Mouse (Mus musculus) T-helper 17 cell (primary cell): ENCODE measurements around the gene Gpr37.

Experiments
- in situ Hi-C, 2 experiments: fragments of 300-600 bp; cut with MboI, MseI; formaldehyde crosslinking; loops; 1 replicate in 1 of 2; 2 replicates in 1 of 2; pipeline ENCODE4 v1.15.1; 2025; ENCODE audit warnings: high pct_unique_total_duplicates in 2 of 2

The Gpr37 gene

GRCm38 (mm10) chr6:25690629-25691028 lies at the start of gene Gpr37:
Gene Gpr37 (minus strand): TSS chr6:25690729.
- in situ Hi-C loops, result no loop called here

DNA sequence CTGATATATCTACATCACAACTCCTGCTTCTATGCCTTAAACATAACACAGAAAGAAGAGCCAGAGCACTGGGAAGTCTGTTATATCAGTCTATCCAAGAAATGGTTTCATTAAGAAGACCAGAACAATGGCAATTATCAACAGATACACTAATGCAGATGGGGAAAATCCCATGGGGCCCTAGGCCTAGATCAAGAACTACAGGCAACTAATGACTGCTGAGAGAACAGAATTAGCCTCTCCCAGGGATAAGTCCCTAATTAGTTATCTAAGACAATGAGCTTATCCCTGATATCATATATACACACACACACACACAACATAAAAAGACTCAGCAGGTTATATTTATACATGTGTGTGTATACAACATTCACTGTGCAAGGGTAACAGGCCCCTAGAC lies 46.0 kb upstream of the Gpr37 start:
- in situ Hi-C loops, result no loop called here

DNA sequence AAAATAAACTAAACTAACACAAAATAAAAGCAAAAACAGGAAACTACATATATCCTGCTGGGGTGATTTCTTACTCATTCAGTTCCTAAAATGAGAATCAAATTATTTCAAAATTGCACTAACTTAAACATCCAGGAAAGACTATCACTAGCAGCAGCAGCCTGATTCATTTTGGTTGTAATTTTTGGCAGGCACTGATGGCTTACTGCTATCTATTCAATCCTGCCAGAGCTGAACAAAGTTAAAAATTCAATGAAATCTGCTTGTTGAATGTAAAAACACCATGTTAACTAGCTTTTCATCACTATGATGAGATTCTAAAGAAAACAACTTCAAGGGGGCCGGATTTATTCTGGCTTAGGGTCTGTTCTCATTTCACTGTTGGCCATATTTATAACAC lies 36.0 kb upstream of the Gpr37 start:
- in situ Hi-C loops, result no loop called here

- in situ Hi-C loops, result no loop called here
Observed at GRCm38 (mm10) chr6:25710601-25711000, 20.1 kb upstream of the Gpr37 start.

GRCm38 (mm10) chr6:25709250-25709895 lies 18.8 kb upstream of the Gpr37 start:
- in situ Hi-C loops, result no loop called here

- in situ Hi-C loops, result no loop called here
Observed at GRCm38 (mm10) chr6:25699956-25700355, 9.4 kb upstream of the Gpr37 start.

GRCm38 (mm10) chr6:25690284-25690605 lies 284 bp downstream of the Gpr37 start:
- in situ Hi-C loops, result no loop called here

DNA sequence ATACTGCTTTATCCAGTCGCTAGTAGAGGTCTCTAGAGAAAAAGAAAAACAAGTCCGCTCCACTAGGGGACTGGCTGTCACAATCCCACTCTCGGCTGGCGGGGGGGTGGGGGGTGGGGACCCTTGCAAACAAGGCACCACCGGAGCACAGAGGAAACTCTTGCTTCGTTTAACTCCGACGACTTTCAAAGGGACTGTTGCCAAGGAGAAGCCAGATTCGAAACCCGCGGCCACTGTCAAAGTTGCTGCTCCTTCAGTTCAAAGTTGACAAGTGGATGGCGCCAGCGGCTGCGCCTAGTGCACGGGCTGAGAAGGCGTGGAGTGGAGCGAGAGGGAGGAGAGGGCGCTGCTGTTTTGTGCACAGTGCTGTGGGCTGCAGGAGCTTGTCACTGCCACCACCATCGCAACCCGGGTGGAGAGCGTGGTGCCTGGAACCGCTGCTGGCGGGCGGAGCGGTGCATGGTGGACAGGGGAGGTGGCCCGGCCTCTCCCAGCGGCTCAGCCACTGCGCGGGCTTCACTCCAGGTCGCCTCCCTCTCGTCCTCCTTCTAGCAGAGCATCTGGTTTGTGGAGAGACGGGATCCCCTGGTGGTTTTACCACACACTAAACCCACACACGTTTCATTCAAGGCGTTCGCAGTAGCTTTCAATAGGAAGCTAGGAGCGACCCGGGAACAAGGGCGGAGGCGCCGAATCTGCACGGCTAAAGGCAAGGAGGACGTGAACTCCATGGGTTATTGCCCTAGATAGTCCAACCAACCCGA lies 827 bp downstream of the Gpr37 start:
- in situ Hi-C loops, result no loop called here

- in situ Hi-C loops, result no loop called here
Observed at GRCm38 (mm10) chr6:25688927-25689519, 1.5 kb downstream of the Gpr37 start.

- in situ Hi-C loops, result no loop called here
Observed at GRCm38 (mm10) chr6:25686760-25687200, 3.7 kb downstream of the Gpr37 start.

DNA sequence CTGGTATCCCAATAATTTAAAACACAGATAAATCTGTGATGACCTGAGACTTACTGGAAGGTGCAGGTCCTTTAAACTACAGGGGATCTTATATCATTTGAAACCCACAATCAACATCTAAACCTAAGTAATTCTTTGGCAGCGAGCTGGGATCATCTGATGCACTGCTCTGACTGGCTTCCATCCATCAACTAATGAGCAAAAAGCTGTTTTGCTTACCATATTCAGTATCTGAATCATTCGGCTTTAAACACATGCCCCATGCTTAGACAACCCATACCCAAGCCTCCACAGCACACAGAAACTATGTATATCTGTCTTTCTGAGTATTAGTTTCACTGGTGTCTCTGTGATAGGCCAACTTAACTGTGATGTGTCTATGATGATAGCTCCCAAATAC lies 6.1 kb downstream of the Gpr37 start:
- in situ Hi-C loops, result no loop called here

- in situ Hi-C loops, result no loop called here
Observed at GRCm38 (mm10) chr6:25675111-25675510, 15.4 kb downstream of the Gpr37 start.

DNA sequence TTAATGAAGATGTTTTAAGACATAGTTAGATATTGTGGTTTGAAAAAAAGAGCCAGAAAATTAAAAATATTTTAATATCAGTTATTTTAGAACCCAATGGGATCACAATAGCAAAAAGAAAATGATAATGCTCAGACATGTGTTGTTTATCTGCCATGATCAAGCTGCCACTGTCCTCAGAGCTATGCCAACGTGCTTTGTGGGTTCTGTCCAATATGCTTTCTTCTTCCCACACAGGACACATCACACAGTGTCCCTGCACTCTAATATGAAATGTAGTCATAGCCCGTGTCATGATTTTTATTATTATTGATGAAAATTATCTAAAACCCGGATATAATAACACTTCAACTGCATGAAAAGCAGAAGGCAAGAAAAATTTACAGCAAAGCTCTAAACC lies 16.7 kb downstream of the Gpr37 start:
- in situ Hi-C loops, result no loop called here

GRCm38 (mm10) chr6:25670150-25670549 lies 20.4 kb downstream of the Gpr37 start:
- in situ Hi-C loops, result no loop called here

- in situ Hi-C loops, result no loop called here
Observed at GRCm38 (mm10) chr6:25663942-25664341, 26.6 kb downstream of the Gpr37 start.

DNA sequence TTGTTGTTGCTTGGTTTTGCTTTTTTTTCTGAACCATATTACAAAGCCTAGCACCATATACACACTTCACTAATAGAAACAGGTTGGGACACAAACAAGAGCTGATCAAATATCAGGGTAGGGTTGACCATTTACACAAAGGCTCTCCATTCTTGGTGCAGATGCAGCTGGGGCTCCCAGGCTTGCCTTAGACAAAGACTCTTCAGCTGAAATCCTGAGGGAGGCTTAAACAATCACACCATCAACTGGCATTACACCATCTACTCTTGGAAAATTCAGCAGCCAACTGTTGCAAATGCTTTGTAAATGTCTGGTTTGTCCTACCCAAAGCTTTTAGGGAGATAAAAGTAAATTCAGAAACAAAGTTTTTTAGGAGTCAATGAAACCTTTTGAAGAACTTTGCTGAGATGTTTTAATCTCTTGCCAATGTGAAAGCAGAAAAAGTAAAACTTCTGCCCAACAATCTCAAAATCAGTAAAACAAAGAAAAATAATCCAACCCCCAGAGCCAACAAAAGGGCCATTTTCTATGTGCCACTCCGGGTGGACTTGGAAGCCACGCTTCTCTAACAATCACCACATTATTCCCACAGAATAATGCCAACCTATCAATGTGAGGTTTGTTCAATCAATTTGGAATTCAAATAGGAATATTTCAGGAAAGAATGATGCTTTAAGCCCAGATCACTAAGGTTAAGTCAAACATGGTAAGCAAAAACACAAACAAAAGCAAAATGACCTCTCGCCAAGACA lies 30.4 kb downstream of the Gpr37 start:
- in situ Hi-C loops, result no loop called here
